25 mouse cellular contexts compared by ENCODE assay signal in genomic region chr4:136242728-136243127, GRCm38 (mm10). TPM values are rescaled to one million over a fixed set of nuclear protein-coding genes. Genes with fewer than 3 reads are reported as not detected.
"Had no signal": no experiment of that assay in that cellular context is flagged by ENCODE, and none has a peak within 500 bp of the region (broad histone marks: within the 10 kb centered on the region; RNA-seq: fewer than 3 reads in every experiment).

No protein-coding gene starts in this region.

- H3K9me3 ChIP-seq: embryonic facial prominence, embryonic 12.5 days; embryonic facial prominence, embryonic 13.5 days; embryonic facial prominence, embryonic 15.5 days; forebrain, embryonic 10.5 days; forebrain, embryonic 12.5 days; forebrain, embryonic 15.5 days had no signal

- H3K36me3 ChIP-seq: forebrain, embryonic 12.5 days; forebrain, embryonic 15.5 days had no signal

- H3K27ac ChIP-seq: embryonic facial prominence, embryonic 10.5 days; embryonic facial prominence, embryonic 12.5 days; embryonic facial prominence, embryonic 13.5 days; embryonic facial prominence, embryonic 15.5 days; forebrain, embryonic 10.5 days; forebrain, embryonic 12.5 days; forebrain, embryonic 13.5 days; forebrain, embryonic 15.5 days; gastrocnemius, adult 2 months; heart, adult 2 months had no signal

- H3K4me3 ChIP-seq: embryonic facial prominence, embryonic 10.5 days; embryonic facial prominence, embryonic 12.5 days; embryonic facial prominence, embryonic 13.5 days; embryonic facial prominence, embryonic 15.5 days; erythroblast, embryonic 14.5 days; forebrain, embryonic 10.5 days; forebrain, embryonic 12.5 days; forebrain, embryonic 13.5 days; forebrain, embryonic 15.5 days; gastrocnemius, adult 2 months; heart, adult 2 months had no signal

- ATAC-seq: forebrain, embryonic 13.5 days; forebrain, embryonic 14.5 days; forebrain, embryonic 15.5 days; forebrain, embryonic 16.5 days; forebrain, postnatal 0 days had no signal

- DNase-seq: cerebellum, adult 8-10 months; cerebellum, adult 9-10 months; cerebellum, adult 9-11 months; embryo, embryonic 11 days; forebrain, postnatal 0 days; gastrocnemius, adult 2 months; gastrocnemius, postnatal 10 days; gastrocnemius, postnatal 14 days; gastrocnemius, postnatal 25 days; gastrocnemius, postnatal 36 days; heart, adult 18-20 months; heart, adult 2 months had no signal

- H3K9ac ChIP-seq: embryonic facial prominence, embryonic 12.5 days; embryonic facial prominence, embryonic 13.5 days; embryonic facial prominence, embryonic 15.5 days; forebrain, embryonic 12.5 days; forebrain, embryonic 13.5 days; forebrain, embryonic 15.5 days; forebrain, postnatal 0 days had no signal

- H3K4me2 ChIP-seq: embryonic facial prominence, embryonic 12.5 days; embryonic facial prominence, embryonic 13.5 days; embryonic facial prominence, embryonic 15.5 days; forebrain, embryonic 12.5 days; forebrain, embryonic 13.5 days; forebrain, embryonic 15.5 days had no signal

RNA-seq across cellular contexts. Expression of gene Tcea3, which starts 4.8 kb away (rescaled TPM):
- total RNA-seq: common myeloid progenitor, adult 5-6 weeks; granulocyte monocyte progenitor cell, adult 5-6 weeks had no signal
- polyA plus RNA-seq: erythroblast, embryonic 14.5 days had no signal

RNA-seq across cellular contexts. Expression of gene Asap3, which starts 36.6 kb away (rescaled TPM):
- total RNA-seq: common myeloid progenitor, adult 5-6 weeks; granulocyte monocyte progenitor cell, adult 5-6 weeks had no signal
